ENCODE assay signal across 8 mouse cellular contexts in genomic region chr5:114596604-114597003, GRCm38 (mm10). TPM values are rescaled to one million over a fixed set of nuclear protein-coding genes. Genes with fewer than 3 reads are reported as not detected.
A peak's percentile ranks its signal among the peaks of the same experiment; 100 is the strongest.
DNase-seq lines count a peak whose midpoint lies in the region; ATAC-seq lines count a peak whose summit lies in the region.

No protein-coding gene starts in this region.

- 27% methylated on average over 10 of the region's 10 CpGs for WGBS in heart, embryonic 16.5 days
- 17% methylated on average over 10 of the region's 10 CpGs for WGBS in liver, embryonic 13.5 days (ENCODE audit: insufficient replicate concordance)

- no peak overlapping the region for H3K4me3 ChIP-seq in heart, embryonic 16.5 days (ENCODE audit: low read length)
- no peak overlapping the region for H3K4me3 ChIP-seq in liver, embryonic 13.5 days (replicated peaks)

- DNase-seq in retina, postnatal 1 day: peak; percentile 61
- no peak for DNase-seq in retina, embryonic 14.5 days (ENCODE audit: low spot score)
- DNase-seq in liver, embryonic 13.5 days: no peak
- DNase-seq in spleen, postnatal 4 days (ENCODE audit: low spot score in 2 of 2): peak; percentile 62 to 77
- DNase-seq in layer of hippocampus, adult 11-12 months (ENCODE audit: low spot score): no peak
- no peak for DNase-seq in urinary bladder, postnatal 36 days (ENCODE audit: low spot score in 2 of 2)
- no peak for DNase-seq in adrenal gland, adult 8-10 months

- H3K4me1 ChIP-seq in heart, embryonic 16.5 days (ENCODE audit: control insufficient read depth, insufficient read depth, low read length): peaks cover 33% of the 10 kb centered on the region
- H3K4me1 ChIP-seq in liver, embryonic 13.5 days (replicated peaks): peaks cover 59% of the 10 kb centered on the region

- H3K36me3 ChIP-seq in heart, embryonic 16.5 days (ENCODE audit: control insufficient read depth, insufficient read depth): no peaks in the 10 kb centered on the region
- no peaks in the 10 kb centered on the region for H3K36me3 ChIP-seq in liver, embryonic 13.5 days

- no peaks in the 10 kb centered on the region for H3K27me3 ChIP-seq in heart, embryonic 16.5 days (ENCODE audit: control insufficient read depth, insufficient read depth, low read length)
- H3K27me3 ChIP-seq in liver, embryonic 13.5 days: no peaks in the 10 kb centered on the region

- ATAC-seq in heart, embryonic 16.5 days (replicated peaks; ENCODE audit: extremely low read depth, insufficient read depth, low FRiP score): peak; percentile 25; the same call in 1 of the 2 replicates
- ATAC-seq in liver, embryonic 13.5 days (ENCODE audit: low read depth): peak; percentile 63

- no peaks in the 10 kb centered on the region for H3K9me3 ChIP-seq in heart, embryonic 16.5 days (replicated peaks; ENCODE audit: control insufficient read depth, low read length)
- H3K9me3 ChIP-seq in liver, embryonic 13.5 days (replicated peaks): no peaks in the 10 kb centered on the region

- H3K9ac ChIP-seq in heart, embryonic 16.5 days (ENCODE audit: low read length): no peak overlapping the region
- H3K9ac ChIP-seq in liver, embryonic 13.5 days: no peak overlapping the region

- peak overlapping the region; percentile 71 for H3K27ac ChIP-seq in heart, embryonic 16.5 days (ENCODE audit: low read length)
- peak overlapping the region; percentile 73 for H3K27ac ChIP-seq in liver, embryonic 13.5 days

- peak overlapping the region; percentile 10 for H3K4me2 ChIP-seq in heart, embryonic 16.5 days (ENCODE audit: low read depth, low read length)
- peak overlapping the region; percentile 23; the same call in 1 of the 2 replicates for H3K4me2 ChIP-seq in liver, embryonic 13.5 days

RNA-seq across cellular contexts. Expression of gene Fam222a, which starts 28.8 kb away (rescaled TPM):
- 0.83 and 0.84 TPM in 2 replicates for polyA plus RNA-seq in heart, embryonic 16.5 days (2015; fragmentation: Nextera tagmentation; extraction: Ambion mirVana)
- polyA plus RNA-seq in liver, embryonic 13.5 days (2015; fragmentation: Nextera tagmentation; extraction: Ambion mirVana): 0.58 and 0.61 TPM in 2 replicates
- total RNA-seq in adrenal gland, adult 8-10 months (2022): 10 to 100 TPM; 28.1 to 47.2 (median 33.7) TPM

Comparison
In these comparisons a context has a peak if more than half of its experiments do, and no peak if none do; other contexts are left out.
1. DNase-seq: peak in retina, postnatal 1 day (single experiment) and spleen, postnatal 4 days (2 of 2); none in retina, embryonic 14.5 days (single experiment), liver, embryonic 13.5 days (single experiment), layer of hippocampus, adult 11-12 months (single experiment), urinary bladder, postnatal 36 days (0 of 2) and adrenal gland, adult 8-10 months (single experiment).